1 mouse cellular context compared by ENCODE assay signal in genomic region chr14:73552341-73553121, GRCm38 (mm10).
A peak's percentile ranks its signal among the peaks of the same experiment; 100 is the strongest.
TF ChIP-seq lines count a peak whose summit lies in the region.

No protein-coding gene starts in this region.

TF ChIP-seq in CH12.LX, 34 proteins besides CTCF, POLR2A, EP300 and RAD21 (continued from another document):
- no peak for TF ChIP-seq JUN (IDR thresholded peaks at IDR 0.05; ENCODE audit: insufficient read depth, low read depth, low read length)
- peak; percentile 59; the same call in 1 of the 2 replicates for TF ChIP-seq ZMIZ1 (IDR thresholded peaks at IDR 0.05; ENCODE audit: low read depth, low read length)
- no peak for TF ChIP-seq SMC3 (IDR thresholded peaks at IDR 0.05; ENCODE audit: low read depth, low read length)
- TF ChIP-seq ELF1 (IDR thresholded peaks at IDR 0.05; ENCODE audit: low read depth, low read length), result peak; percentile 14; the same call in 1 of the 2 replicates
- peak; percentile 69 for TF ChIP-seq HCFC1 (IDR thresholded peaks at IDR 0.05; ENCODE audit: low read depth, low read length)
- TF ChIP-seq CHD2 (IDR thresholded peaks at IDR 0.05; ENCODE audit: low read length), result no peak
- TF ChIP-seq IRF4 (IDR thresholded peaks at IDR 0.05; ENCODE audit: low read depth, low read length), result 0 out of 2 replicates have a peak, but pooled peaks have one; percentile 9
- TF ChIP-seq ETS1 (conservative IDR thresholded peaks at IDR 0.05; ENCODE audit: low read depth, low read length), result no peak
- TF ChIP-seq NELFE (IDR thresholded peaks at IDR 0.05; ENCODE audit: low read depth, low read length), result peak; percentile 89
- 0 out of 2 replicates have a peak, but pooled peaks have one; percentile 10 for TF ChIP-seq MEF2A (IDR thresholded peaks at IDR 0.05; ENCODE audit: borderline replicate concordance, low read depth, low read length)
- TF ChIP-seq CHD1 (IDR thresholded peaks at IDR 0.05; ENCODE audit: low read depth, low read length), result no peak
- no peak for TF ChIP-seq USF2 (conservative IDR thresholded peaks at IDR 0.05; ENCODE audit: low read depth, low read length)
- no peak for TF ChIP-seq E2F4 (IDR thresholded peaks at IDR 0.05; ENCODE audit: insufficient replicate concordance, low read depth, low read length)
- TF ChIP-seq MYC (IDR thresholded peaks at IDR 0.05; ENCODE audit: low read depth, low read length), result no peak
